Mouse (Mus musculus) neural tube, embryonic 12.5 days (tissue): ENCODE measurements around the gene C1qtnf1. TPM values are rescaled to one million over a fixed set of nuclear protein-coding genes. Genes with fewer than 3 reads are reported as not detected.

Experiments
- ATAC-seq: fragments of 200-750 bp; cut with Nextera tagmentation; 2 replicates; pipeline ENCODE4 v1.8.0; 2017; ENCODE audit warnings: low read depth, mild to moderate bottlenecking, moderate TSS enrichment, moderate library complexity; ENCODE audit not compliant: low FRiP score
- H3K27ac ChIP-seq: fragments of 300-500 bp; sonication (generic); 2 replicates; pipeline ENCODE4 v1.5.1; 2016
- H3K27me3 ChIP-seq: fragments of 300-500 bp; sonication (generic); replicated peaks from 2 replicates; pipeline ENCODE4 v1.6.1; 2016; ENCODE audit warnings: mild to moderate bottlenecking
- H3K36me3 ChIP-seq: fragments of 300-500 bp; sonication (generic); 2 replicates; pipeline ENCODE4 v1.6.1; 2016; ENCODE audit warnings: mild to moderate bottlenecking
- H3K4me1 ChIP-seq: fragments of 300-500 bp; sonication (generic); 2 replicates; pipeline ENCODE4 v1.6.1; 2016
- H3K4me2 ChIP-seq: fragments of 300-500 bp; sonication (generic); replicated peaks from 2 replicates; pipeline ENCODE4 v1.6.1; 2016; ENCODE audit warnings: mild to moderate bottlenecking
- H3K4me3 ChIP-seq: fragments of 300-500 bp; sonication (generic); 2 replicates; pipeline ENCODE4 v1.5.1; 2016
- H3K9ac ChIP-seq: fragments of 300-500 bp; sonication (generic); 2 replicates; pipeline ENCODE4 v1.6.1; 2016; ENCODE audit warnings: mild to moderate bottlenecking
- H3K9me3 ChIP-seq: fragments of 300-500 bp; sonication (generic); 2 replicates; pipeline ENCODE4 v1.6.1; 2016; ENCODE audit warnings: mild to moderate bottlenecking
- WGBS: fragments of 180-500 bp; shearing (Covaris S2); methylation state at CpG from one replicate; pipeline ENCODE4 v1.1.7; 2016; 5-methylcytosine and 5-hydroxymethylcytosine counted together
- polyA plus RNA-seq: library from polyadenylated mRNA; unstranded; fragments of >200 nt; fragmentation: Nextera tagmentation; extraction: Ambion mirVana; gene quantifications from 2 replicates; pipeline ENCODE4 v1.2.1, GENCODE M21; 2016

The C1qtnf1 gene
- polyA plus RNA-seq, 1 experiment from 2014 or later = 3.1 TPM

GRCm38 (mm10) chr11:118427266-118427779 lies 680 bp upstream of the C1qtnf1 start:
- Histone ChIP-seq H3K27ac (no peak overlapping the region), H3K9me3 (no peaks in the 10 kb centered on the region), H3K4me1 (peaks cover 27% of the 10 kb centered on the region), H3K4me2 (peak overlapping the region; percentile 46), H3K4me3 (no peak overlapping the region), H3K9ac (no peak overlapping the region), H3K36me3 (no peaks in the 10 kb centered on the region), H3K27me3 (0 out of 2 replicates have a peak, but pooled peaks cover 5% of the 10 kb centered on the region)
- WGBS = 48% methylated on average over 3 of the region's 3 CpGs
- no peak for ATAC-seq

- H3K4me3 ChIP-seq = peak overlapping the region; percentile 21; the same call in 1 of the 2 replicates
- 0 out of 2 replicates have a peak overlapping the region, but pooled peaks have one; percentile 38 for H3K9ac ChIP-seq
- peaks cover 26% of the 10 kb centered on the region for H3K4me1 ChIP-seq
- no peak for ATAC-seq
- WGBS = 13% methylated on average over 11 of the region's 11 CpGs
- H3K27me3 ChIP-seq = 0 out of 2 replicates have a peak, but pooled peaks cover 5% of the 10 kb centered on the region
- peak overlapping the region; percentile 46 for H3K4me2 ChIP-seq
- no peak overlapping the region for H3K27ac ChIP-seq
- H3K36me3 ChIP-seq = no peaks in the 10 kb centered on the region
- no peaks in the 10 kb centered on the region for H3K9me3 ChIP-seq
These were observed 461 bp downstream of the C1qtnf1 start for GRCm38 (mm10) chr11:118428460-118428868.

- H3K4me3 ChIP-seq = no peak overlapping the region
- H3K36me3 ChIP-seq = no peaks in the 10 kb centered on the region
- 68% methylated on average over 8 of the region's 8 CpGs for WGBS
- H3K9me3 ChIP-seq = no peaks in the 10 kb centered on the region
- H3K27ac ChIP-seq = no peak overlapping the region
- ATAC-seq = no peak
- peak overlapping the region; percentile 46 for H3K4me2 ChIP-seq
- no peak overlapping the region for H3K9ac ChIP-seq
- H3K27me3 ChIP-seq = 0 out of 2 replicates have a peak, but pooled peaks cover 5% of the 10 kb centered on the region
- peaks cover 25% of the 10 kb centered on the region for H3K4me1 ChIP-seq
These were observed 1.1 kb downstream of the C1qtnf1 start for GRCm38 (mm10) chr11:118428944-118429709.

GRCm38 (mm10) chr11:118430291-118430885 lies 2.4 kb downstream of the C1qtnf1 start:
- Histone ChIP-seq H3K27ac (no peak overlapping the region), H3K36me3 (no peaks in the 10 kb centered on the region), H3K4me3 (no peak overlapping the region), H3K27me3 (0 out of 2 replicates have a peak, but pooled peaks cover 3% of the 10 kb centered on the region), H3K4me2 (no peak overlapping the region), H3K4me1 (peaks cover 25% of the 10 kb centered on the region), H3K9ac (no peak overlapping the region), H3K9me3 (no peaks in the 10 kb centered on the region)
- no peak for ATAC-seq
- WGBS = 57% methylated on average over 4 of the region's 4 CpGs

- Histone ChIP-seq H3K27ac (no peak overlapping the region), H3K9me3 (no peaks in the 10 kb centered on the region), H3K36me3 (no peaks in the 10 kb centered on the region), H3K9ac (no peak overlapping the region), H3K4me3 (no peak overlapping the region), H3K27me3 (0 out of 2 replicates have a peak, but pooled peaks cover 3% of the 10 kb centered on the region), H3K4me2 (no peak overlapping the region), H3K4me1 (peaks cover 26% of the 10 kb centered on the region)
- ATAC-seq = no peak
- WGBS = 78% methylated on average over 16 of the region's 16 CpGs
These were observed 3.3 kb downstream of the C1qtnf1 start for GRCm38 (mm10) chr11:118431100-118431948.

- H3K27ac ChIP-seq = no peak overlapping the region
These were observed 5.4 kb downstream of the C1qtnf1 start for GRCm38 (mm10) chr11:118433398-118433868.

GRCm38 (mm10) chr11:118434093-118434492 lies 6.1 kb downstream of the C1qtnf1 start:
- Histone ChIP-seq H3K27ac (no peak overlapping the region), H3K9me3 (no peaks in the 10 kb centered on the region)

More at GRCm38 (mm10) chr11:118433398-118433868, 5.4 kb downstream of the C1qtnf1 start:
- H3K4me2 ChIP-seq = 0 out of 2 replicates have a peak overlapping the region, but pooled peaks have one; percentile 2
- no peak overlapping the region for H3K4me3 ChIP-seq
- no peak for ATAC-seq
- peaks cover 31% of the 10 kb centered on the region for H3K4me1 ChIP-seq
- H3K9ac ChIP-seq = no peak overlapping the region
- WGBS = 76% methylated on average over 10 of the region's 10 CpGs
- H3K36me3 ChIP-seq = no peaks in the 10 kb centered on the region
- H3K27me3 ChIP-seq = 0 out of 2 replicates have a peak, but pooled peaks cover 3% of the 10 kb centered on the region
- no peaks in the 10 kb centered on the region for H3K9me3 ChIP-seq

GRCm38 (mm10) chr11:118436471-118436935 lies 8.5 kb downstream of the C1qtnf1 start:
- 33% methylated on average over 6 of the region's 6 CpGs for WGBS
- no peaks in the 10 kb centered on the region for H3K36me3 ChIP-seq
- no peaks in the 10 kb centered on the region for H3K9me3 ChIP-seq
- no peak overlapping the region for H3K9ac ChIP-seq
- H3K4me2 ChIP-seq = no peak overlapping the region
- ATAC-seq = no peak
- H3K4me1 ChIP-seq = peaks cover 34% of the 10 kb centered on the region
- no peak overlapping the region for H3K27ac ChIP-seq
- no peaks in the 10 kb centered on the region for H3K27me3 ChIP-seq
- no peak overlapping the region for H3K4me3 ChIP-seq

More at GRCm38 (mm10) chr11:118434093-118434492, 6.1 kb downstream of the C1qtnf1 start:
- Histone ChIP-seq H3K27me3 (no peaks in the 10 kb centered on the region), H3K4me1 (peaks cover 31% of the 10 kb centered on the region), H3K9ac (no peak overlapping the region), H3K4me3 (no peak overlapping the region), H3K36me3 (no peaks in the 10 kb centered on the region), H3K4me2 (0 out of 2 replicates have a peak overlapping the region, but pooled peaks have one; percentile 2)
- 50% methylated on average over 13 of the region's 13 CpGs for WGBS
- no peak for ATAC-seq

- no peak overlapping the region; the same call in 1 of the 2 replicates for H3K9ac ChIP-seq
- peak overlapping the region; percentile 68; the same call in 1 of the 2 replicates for H3K27ac ChIP-seq
- no peaks in the 10 kb centered on the region for H3K36me3 ChIP-seq
- H3K4me3 ChIP-seq = no peak overlapping the region
- ATAC-seq = peak; percentile 57; the same call in 1 of the 2 replicates
- no peaks in the 10 kb centered on the region for H3K27me3 ChIP-seq
- peak overlapping the region; percentile 20 for H3K4me2 ChIP-seq
- 18% methylated on average over 11 of the region's 11 CpGs for WGBS
- peaks cover 30% of the 10 kb centered on the region for H3K4me1 ChIP-seq
- H3K9me3 ChIP-seq = no peaks in the 10 kb centered on the region
These were observed 10.8 kb downstream of the C1qtnf1 start for GRCm38 (mm10) chr11:118438665-118439414.

- H3K4me3 ChIP-seq = no peak overlapping the region
- H3K27me3 ChIP-seq = peaks cover 4% of the 10 kb centered on the region
- no peak overlapping the region for H3K4me2 ChIP-seq
- H3K4me1 ChIP-seq = peaks cover 19% of the 10 kb centered on the region
- no peaks in the 10 kb centered on the region for H3K9me3 ChIP-seq
- no peak overlapping the region for H3K27ac ChIP-seq
- no peak for ATAC-seq
- no peaks in the 10 kb centered on the region for H3K36me3 ChIP-seq
- H3K9ac ChIP-seq = no peak overlapping the region
- 83% methylated on average over 13 of the region's 13 CpGs for WGBS
These were observed 14.7 kb downstream of the C1qtnf1 start for GRCm38 (mm10) chr11:118442691-118443090.
